Comparison of ENCODE assay signal across 16 mouse cellular contexts in genomic region chr16:12315627-12316026, GRCm38 (mm10).
"Had no signal": no experiment of that assay in that cellular context is flagged by ENCODE, and none has a peak within 500 bp of the region (broad histone marks: within the 10 kb centered on the region; RNA-seq: fewer than 3 reads in every experiment).

No protein-coding gene starts in this region.

- DNase-seq: retina, postnatal 1 day; right cerebral cortex, adult 18-20 months; right cerebral cortex, postnatal 14 days; right cerebral cortex, postnatal 25 days; right cerebral cortex, postnatal 4 days; spleen, adult 18-20 months; thymus, adult 18-20 months; thymus, adult 2 months; thymus, postnatal 14 days; thymus, postnatal 25 days; thymus, postnatal 36 days; thymus, postnatal 4 days had no signal

- H3K4me3 ChIP-seq: neural tube, embryonic 13.5 days; neural tube, embryonic 15.5 days; stomach, embryonic 15.5 days had no signal

- H3K4me1 ChIP-seq: neural tube, embryonic 13.5 days; neural tube, embryonic 15.5 days; stomach, embryonic 15.5 days had no signal

- H3K36me3 ChIP-seq: neural tube, embryonic 13.5 days; neural tube, embryonic 15.5 days; stomach, embryonic 15.5 days had no signal

- H3K27me3 ChIP-seq: neural tube, embryonic 13.5 days; neural tube, embryonic 15.5 days; stomach, embryonic 15.5 days had no signal

- H3K4me2 ChIP-seq: neural tube, embryonic 13.5 days; neural tube, embryonic 15.5 days; stomach, embryonic 15.5 days had no signal

- H3K27ac ChIP-seq: neural tube, embryonic 13.5 days; neural tube, embryonic 15.5 days; stomach, embryonic 15.5 days; stomach, postnatal 0 days had no signal

- H3K9ac ChIP-seq: neural tube, embryonic 13.5 days; neural tube, embryonic 15.5 days; stomach, embryonic 15.5 days had no signal

- H3K9me3 ChIP-seq: neural tube, embryonic 13.5 days; neural tube, embryonic 15.5 days; stomach, embryonic 15.5 days had no signal
